Mouse (Mus musculus) heart, embryonic 14.5 days (tissue): ENCODE data around the gene Sgsm2. TPM values are rescaled to one million over a fixed set of nuclear protein-coding genes. Genes with fewer than 3 reads are reported as not detected.
A peak's percentile ranks its signal among the peaks of the same experiment; 100 is the strongest.

ENCODE experiments used
- ATAC-seq: fragments of 200-750 bp; cut with Nextera tagmentation; 2 replicates; pipeline ENCODE4 v1.8.0; 2017; ENCODE audit warnings: low read depth, moderate TSS enrichment; ENCODE audit not compliant: insufficient number of reproducible peaks, insufficient read depth, low FRiP score
- H3K27ac ChIP-seq, 2 experiments: fragments of 200-500 bp in 1 of 2; fragments of 300-500 bp in 1 of 2; sonication (generic) in 1 of 2; replicated peaks in 1 of 2; 2 replicates each; pipeline ENCODE4 v1.5.1; 2012 to 2014; ENCODE audit warnings: low read depth in 2 of 2, low read length in 2 of 2, control low read depth in 1 of 2, mild to moderate bottlenecking in 1 of 2, mixed read lengths in 1 of 2; ENCODE audit not compliant: control insufficient read depth in 1 of 2, insufficient read depth in 1 of 2
- H3K27me3 ChIP-seq: fragments of 300-500 bp; sonication (generic); 2 replicates; pipeline ENCODE4 v1.6.1; 2014; ENCODE audit warnings: mild to moderate bottlenecking, low read length, control low read depth; ENCODE audit not compliant: control insufficient read depth, insufficient read depth
- H3K36me3 ChIP-seq: fragments of 300-500 bp; sonication (generic); 2 replicates; pipeline ENCODE4 v1.6.1; 2014; ENCODE audit warnings: mild to moderate bottlenecking, control low read depth, low read length, mixed read lengths; ENCODE audit not compliant: control insufficient read depth, insufficient read depth
- H3K4me1 ChIP-seq, 2 experiments: fragments of 200-500 bp in 1 of 2; fragments of 300-500 bp in 1 of 2; sonication (generic) in 1 of 2; 2 replicates each; pipeline ENCODE4 v1.6.1; 2012 to 2014; ENCODE audit warnings: low read length in 2 of 2, control low read depth in 1 of 2, mixed read lengths in 1 of 2; ENCODE audit not compliant: control insufficient read depth in 2 of 2, insufficient read depth in 2 of 2
- H3K4me2 ChIP-seq: fragments of 300-500 bp; sonication (generic); 2 replicates; pipeline ENCODE4 v1.6.1; 2014; ENCODE audit warnings: mild to moderate bottlenecking, low read length
- H3K4me3 ChIP-seq, 2 experiments: fragments of 200-500 bp in 1 of 2; fragments of 300-500 bp in 1 of 2; sonication (generic) in 1 of 2; 2 replicates each; pipeline ENCODE4 v1.5.1; 2012 to 2014; ENCODE audit warnings: low read length in 2 of 2, mild to moderate bottlenecking in 2 of 2, control low read depth in 1 of 2, low read depth in 1 of 2, moderate library complexity in 1 of 2; ENCODE audit not compliant: control insufficient read depth in 1 of 2, insufficient read depth in 1 of 2
- H3K9ac ChIP-seq: fragments of 300-500 bp; sonication (generic); 2 replicates; pipeline ENCODE4 v1.6.1; 2014; ENCODE audit warnings: mild to moderate bottlenecking, low read length
- H3K9me3 ChIP-seq: fragments of 300-500 bp; sonication (generic); 2 replicates; pipeline ENCODE4 v1.6.1; 2016; ENCODE audit warnings: low read length, control low read depth; ENCODE audit not compliant: control insufficient read depth
- WGBS: fragments of 180-500 bp; shearing (Covaris S2); extraction: QIAGEN DNeasy Blood & Tissue Kit; methylation state at CpG from one replicate; pipeline ENCODE4 v1.1.7; 2014; 5-methylcytosine and 5-hydroxymethylcytosine counted together
- polyA plus RNA-seq: library from polyadenylated mRNA; unstranded; fragments of >200 nt; fragmentation: Nextera tagmentation; extraction: Ambion mirVana; gene quantifications from 2 replicates; pipeline ENCODE4 v1.2.1, GENCODE M21; 2014

The Sgsm2 gene
- polyA plus RNA-seq, 1 experiment from 2014 or later, result 5.3 TPM

DNA sequence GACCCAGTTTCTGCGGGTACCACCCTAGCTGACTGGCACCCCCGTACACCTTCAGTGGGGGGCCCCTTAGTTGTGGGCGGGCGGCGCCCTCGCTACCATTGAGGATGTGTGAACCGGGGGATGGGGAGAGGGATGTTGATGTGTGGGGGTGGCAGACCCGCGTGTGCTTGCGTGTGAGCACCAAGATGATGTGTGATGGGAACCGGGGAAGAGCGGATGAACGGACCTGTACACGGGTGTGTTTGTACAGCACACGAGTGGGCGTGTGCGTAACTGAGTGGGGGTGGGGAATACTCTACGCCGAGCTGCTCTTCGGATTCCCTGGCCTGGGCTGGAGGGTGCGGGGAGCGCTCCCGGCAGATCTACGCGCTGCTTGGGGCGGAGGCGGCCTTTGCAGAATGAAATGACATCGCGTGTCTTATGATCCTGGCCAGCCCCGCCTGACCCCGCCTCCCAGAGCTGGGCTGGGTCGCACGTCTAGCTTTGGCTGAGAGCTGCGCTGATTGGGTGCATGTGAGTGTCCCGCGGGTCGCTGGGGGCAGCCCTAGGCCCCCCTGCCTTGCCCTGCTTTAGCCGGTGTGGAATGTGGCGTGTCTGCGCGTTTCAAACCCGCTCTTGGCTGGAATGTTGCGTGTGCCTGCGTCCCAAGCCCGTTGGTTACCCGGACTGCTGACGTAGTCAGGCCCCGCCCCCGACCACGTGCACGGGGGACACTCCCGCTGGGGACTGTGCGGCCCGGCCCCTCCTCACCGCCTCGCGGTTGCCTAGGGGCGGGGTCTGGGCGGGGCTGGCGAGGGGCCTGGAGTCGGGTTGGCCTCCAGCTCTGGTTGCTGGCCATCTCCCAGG lies 65.0 kb downstream of the Sgsm2 start:
- Histone ChIP-seq H3K4me2 (peak overlapping the region; percentile 79), H3K9ac (peak overlapping the region; percentile 92), H3K9me3 (no peaks in the 10 kb centered on the region), H3K27ac (peak overlapping the region; percentile 96 to 99), H3K4me1 (peaks cover 23 to 33% of the 10 kb centered on the region in 2 experiments), H3K27me3 (no peaks in the 10 kb centered on the region), H3K36me3 (no peaks in the 10 kb centered on the region), H3K4me3 (peak overlapping the region; percentile 81 to 92)
- peak; percentile 81 for ATAC-seq
- under 1% methylated on average over 61 of the region's 61 CpGs for WGBS

GRCm38 (mm10) chr11:74831191-74831605 lies 65.7 kb downstream of the Sgsm2 start:
- Histone ChIP-seq H3K9me3 (no peaks in the 10 kb centered on the region), H3K4me1 (peaks cover 23 to 32% of the 10 kb centered on the region in 2 experiments), H3K4me2 (peak overlapping the region; percentile 79), H3K9ac (peak overlapping the region; percentile 92), H3K36me3 (no peaks in the 10 kb centered on the region), H3K27ac (peak overlapping the region; percentile 95 to 96), H3K27me3 (no peaks in the 10 kb centered on the region), H3K4me3 (peak overlapping the region; percentile 81 to 92)
- ATAC-seq, result 0 out of 2 replicates have a peak, but pooled peaks have one; percentile 4
- WGBS, result under 1% methylated on average over 35 of the region's 35 CpGs

GRCm38 (mm10) chr11:74830256-74831161 lies 66.4 kb downstream of the Sgsm2 start, which contains the start of gene Mnt:
Gene Mnt (plus strand): TSS chr11:74830920.
- under 1% methylated on average over 66 of the region's 70 CpGs for WGBS
- Histone ChIP-seq H3K27me3 (no peaks in the 10 kb centered on the region), H3K36me3 (no peaks in the 10 kb centered on the region), H3K4me2 (peak within 1 kb of the TSS; percentile 79), H3K9me3 (no peaks in the 10 kb centered on the region), H3K4me3 (peak within 1 kb of the TSS; percentile 81 to 92), H3K27ac (peak within 1 kb of the TSS; percentile 96 to 99), H3K9ac (peak within 1 kb of the TSS; percentile 92), H3K4me1 (peaks cover 23 to 32% of the 10 kb centered on the region in 2 experiments)
- peak; percentile 79 for ATAC-seq

- H3K4me2 ChIP-seq, result peak overlapping the region; percentile 79
- peak overlapping the region; percentile 88 to 96 for H3K27ac ChIP-seq
- H3K9ac ChIP-seq, result peak overlapping the region; percentile 92
- H3K9me3 ChIP-seq, result no peaks in the 10 kb centered on the region
- H3K4me1 ChIP-seq, result peaks cover 21 to 30% of the 10 kb centered on the region in 2 experiments
- WGBS, result under 1% methylated on average over 20 of the region's 20 CpGs
- H3K4me3 ChIP-seq, result peak overlapping the region; percentile 53 to 92
- H3K27me3 ChIP-seq, result no peaks in the 10 kb centered on the region
- peak; percentile 22 for ATAC-seq
- no peaks in the 10 kb centered on the region for H3K36me3 ChIP-seq
These were observed 67.0 kb downstream of the Sgsm2 start for GRCm38 (mm10) chr11:74829812-74830211.

- Histone ChIP-seq H3K36me3 (0 out of 2 replicates have a peak, but pooled peaks cover 6% of the 10 kb centered on the region), H3K9me3 (no peaks in the 10 kb centered on the region), H3K27me3 (no peaks in the 10 kb centered on the region), H3K9ac (peak overlapping the region; percentile 92), H3K27ac (peak overlapping the region in 1 of 2 experiments; percentile 96; a peak in 1 of 4 replicates), H3K4me2 (peak overlapping the region; percentile 79), H3K4me1 (peaks cover 15 to 23% of the 10 kb centered on the region in 2 experiments), H3K4me3 (peak overlapping the region in 1 of 2 experiments; percentile 92; a peak in 3 of 4 replicates)
- WGBS, result 14% methylated on average over 11 of the region's 11 CpGs
- ATAC-seq, result no peak
These were observed 67.8 kb downstream of the Sgsm2 start for GRCm38 (mm10) chr11:74828965-74829550.

GRCm38 (mm10) chr11:74828404-74828931 lies 68.4 kb downstream of the Sgsm2 start:
- Histone ChIP-seq H3K27me3 (no peaks in the 10 kb centered on the region), H3K4me1 (peaks cover 9 to 17% of the 10 kb centered on the region in 2 experiments), H3K36me3 (peaks cover 10% of the 10 kb centered on the region; the same call in 1 of the 2 replicates), H3K27ac (no peak overlapping the region), H3K9me3 (no peaks in the 10 kb centered on the region), H3K9ac (no peak overlapping the region), H3K4me2 (peak overlapping the region; percentile 79), H3K4me3 (no peak overlapping the region)
- WGBS, result 30% methylated on average over 2 of the region's 2 CpGs
- ATAC-seq, result no peak
